Mouse (Mus musculus): ENCODE measurements at regions not wholly inside any gene's neighbourhood (a gene's known extent, or its start where the extent isn't known, plus 50 kb on each side); places are given as distances from the start of the nearest gene placed in this dataset.
"Not testable (repeated sequence)": the region's sequence is repeated elsewhere in the genome, so short reads cannot be mapped to it uniquely, and the experiment has no call there.

- no peak overlapping the region for H3K27ac ChIP-seq
- no peaks in the 10 kb centered on the region for H3K9me3 ChIP-seq (ENCODE audit: low read length)
- ATAC-seq, result no peak
- 72% methylated on average over 3 of the region's 3 CpGs for WGBS
- no peaks in the 10 kb centered on the region for H3K36me3 ChIP-seq (ENCODE audit: insufficient read depth, low read length)
- TF ChIP-seq CTCF (IDR thresholded peaks at IDR 0.05; ENCODE audit: low read depth), result no peak
- H3K4me1 ChIP-seq (ENCODE audit: insufficient read depth, low read length), result no peaks in the 10 kb centered on the region
- no peaks in the 10 kb centered on the region for H3K27me3 ChIP-seq (ENCODE audit: insufficient read depth, low read length)
- H3K4me3 ChIP-seq (ENCODE audit: low read length), result no peak overlapping the region
- DNase-seq (ENCODE audit: low spot score), result no peak
- no peak overlapping the region for H3K9ac ChIP-seq (replicated peaks; ENCODE audit: low read length)
- no peak overlapping the region for H3K4me2 ChIP-seq (ENCODE audit: low read depth, low read length)
Observed at GRCm38 (mm10) chr10:30416314-30416713, 184.2 kb downstream of the Trmt11 start.

- no peaks in the 10 kb centered on the region for H3K9me3 ChIP-seq (ENCODE audit: low read length)
- H3K4me1 ChIP-seq (ENCODE audit: insufficient read depth, low read length), result no peaks in the 10 kb centered on the region
- DNase-seq (ENCODE audit: low spot score) (no peak), ATAC-seq (no peak)
- no peaks in the 10 kb centered on the region for H3K27me3 ChIP-seq (ENCODE audit: insufficient read depth, low read length)
- no peak overlapping the region for H3K4me2 ChIP-seq (ENCODE audit: low read depth, low read length)
- no peak overlapping the region for H3K9ac ChIP-seq (replicated peaks; ENCODE audit: low read length)
- H3K27ac ChIP-seq, result no peak overlapping the region
- no peak for TF ChIP-seq CTCF (IDR thresholded peaks at IDR 0.05; ENCODE audit: low read depth)
- no peak overlapping the region for H3K4me3 ChIP-seq (ENCODE audit: low read length)
- H3K36me3 ChIP-seq (ENCODE audit: insufficient read depth, low read length), result no peaks in the 10 kb centered on the region
Observed at GRCm38 (mm10) chr10:30411736-30412135, 188.8 kb downstream of the Trmt11 start.

- Histone ChIP-seq H3K27ac (no peak overlapping the region), H3K27me3 (ENCODE audit: insufficient read depth, low read length) (no peaks in the 10 kb centered on the region), H3K36me3 (ENCODE audit: insufficient read depth, low read length) (no peaks in the 10 kb centered on the region), H3K9me3 (ENCODE audit: low read length) (no peaks in the 10 kb centered on the region), H3K4me2 (ENCODE audit: low read depth, low read length) (peak overlapping the region; percentile 42), H3K4me1 (ENCODE audit: insufficient read depth, low read length) (0 out of 2 replicates have a peak, but pooled peaks cover 4% of the 10 kb centered on the region), H3K4me3 (ENCODE audit: low read length) (peak overlapping the region; percentile 22), H3K9ac (replicated peaks; ENCODE audit: low read length) (no peak overlapping the region)
- DNase-seq (ENCODE audit: low spot score) (peak; percentile 49), ATAC-seq (peak; percentile 77)
- WGBS, result 7% methylated on average over 13 of the region's 13 CpGs
- no peak for TF ChIP-seq CTCF (IDR thresholded peaks at IDR 0.05; ENCODE audit: low read depth)
Observed at GRCm38 (mm10) chr10:30405669-30406393, 194.7 kb downstream of the Trmt11 start.

- no peak overlapping the region for H3K27ac ChIP-seq
- WGBS, result 7% methylated on average over 1 of the region's 1 CpGs
- H3K9ac ChIP-seq (replicated peaks; ENCODE audit: low read length), result no peak overlapping the region
- H3K4me2 ChIP-seq (ENCODE audit: low read depth, low read length), result no peak overlapping the region
- H3K4me3 ChIP-seq (ENCODE audit: low read length), result no peak overlapping the region
- no peaks in the 10 kb centered on the region for H3K27me3 ChIP-seq (ENCODE audit: insufficient read depth, low read length)
- H3K9me3 ChIP-seq (ENCODE audit: low read length), result no peaks in the 10 kb centered on the region
- no peaks in the 10 kb centered on the region for H3K36me3 ChIP-seq (ENCODE audit: insufficient read depth, low read length)
- ATAC-seq (no peak), DNase-seq (ENCODE audit: low spot score) (no peak)
- no peaks in the 10 kb centered on the region for H3K4me1 ChIP-seq (ENCODE audit: insufficient read depth, low read length)
- no peak for TF ChIP-seq CTCF (IDR thresholded peaks at IDR 0.05; ENCODE audit: low read depth)
Observed at GRCm38 (mm10) chr10:30370542-30370941, 170.2 kb upstream of the Cenpw start.

- H3K4me1 ChIP-seq (ENCODE audit: insufficient read depth, low read length); H3K36me3 ChIP-seq (ENCODE audit: insufficient read depth, low read length); H3K27me3 ChIP-seq (ENCODE audit: insufficient read depth, low read length); H3K27ac ChIP-seq; DNase-seq (ENCODE audit: low spot score); H3K9ac ChIP-seq (replicated peaks; ENCODE audit: low read length); H3K4me2 ChIP-seq (ENCODE audit: low read depth, low read length); H3K4me3 ChIP-seq (ENCODE audit: low read length); ATAC-seq; H3K9me3 ChIP-seq (ENCODE audit: low read length): not testable (repeated sequence)
Observed at GRCm38 (mm10) chr10:30360811-30361210, 160.5 kb upstream of the Cenpw start.

- Histone ChIP-seq H3K9me3 (ENCODE audit: low read length) (no peaks in the 10 kb centered on the region), H3K4me2 (ENCODE audit: low read depth, low read length) (no peak overlapping the region), H3K4me1 (ENCODE audit: insufficient read depth, low read length) (no peaks in the 10 kb centered on the region), H3K27ac (no peak overlapping the region), H3K4me3 (ENCODE audit: low read length) (no peak overlapping the region), H3K9ac (replicated peaks; ENCODE audit: low read length) (no peak overlapping the region), H3K36me3 (ENCODE audit: insufficient read depth, low read length) (no peaks in the 10 kb centered on the region), H3K27me3 (ENCODE audit: insufficient read depth, low read length) (no peaks in the 10 kb centered on the region)
- ATAC-seq (no peak), DNase-seq (ENCODE audit: low spot score) (no peak)
- WGBS, result 97% methylated on average over 1 of the region's 1 CpGs
- TF ChIP-seq CTCF (IDR thresholded peaks at IDR 0.05; ENCODE audit: low read depth), result no peak
Observed at GRCm38 (mm10) chr10:30359051-30359450, 158.7 kb upstream of the Cenpw start.

- H3K9ac ChIP-seq (replicated peaks; ENCODE audit: low read length), result no peak overlapping the region
- ATAC-seq, result 0 out of 2 replicates have a peak, but pooled peaks have one; percentile 35
- no peaks in the 10 kb centered on the region for H3K9me3 ChIP-seq (ENCODE audit: low read length)
- no peak overlapping the region for H3K4me2 ChIP-seq (ENCODE audit: low read depth, low read length)
- 87% methylated on average over 3 of the region's 3 CpGs for WGBS
- H3K4me1 ChIP-seq (ENCODE audit: insufficient read depth, low read length), result no peaks in the 10 kb centered on the region
- no peak overlapping the region for H3K4me3 ChIP-seq (ENCODE audit: low read length)
- H3K27ac ChIP-seq, result no peak overlapping the region
- H3K36me3 ChIP-seq (ENCODE audit: insufficient read depth, low read length), result no peaks in the 10 kb centered on the region
- H3K27me3 ChIP-seq (ENCODE audit: insufficient read depth, low read length), result no peaks in the 10 kb centered on the region
- DNase-seq (ENCODE audit: low spot score), result no peak
- no peak for TF ChIP-seq CTCF (IDR thresholded peaks at IDR 0.05; ENCODE audit: low read depth)
Observed at GRCm38 (mm10) chr10:30342965-30343478, 142.7 kb upstream of the Cenpw start.

All from hindbrain, postnatal 0 days (tissue).